Mouse (Mus musculus) hindbrain, embryonic 11.5 days (tissue): ENCODE data around the gene Gm21988. TPM values are rescaled to one million over a fixed set of nuclear protein-coding genes. Genes with fewer than 3 reads are reported as not detected.

ENCODE experiments used
- ATAC-seq: fragments of 200-750 bp; cut with Nextera tagmentation; 2 replicates; pipeline ENCODE4 v1.8.0; 2017; ENCODE audit warnings: mild to moderate bottlenecking, moderate TSS enrichment, moderate library complexity; ENCODE audit not compliant: low FRiP score
- DNase-seq: peaks from one replicate; pipeline ENCODE4 v3.0.0-alpha.2; 2015; ENCODE audit warnings: low spot score
- H3K27ac ChIP-seq: fragments of 300-500 bp; sonication (generic); 2 replicates; pipeline ENCODE4 v1.5.1; 2014; ENCODE audit warnings: mild to moderate bottlenecking, low read depth, low read length
- H3K27me3 ChIP-seq: fragments of 300-500 bp; sonication (generic); 2 replicates; pipeline ENCODE4 v1.6.1; 2014; ENCODE audit warnings: mild to moderate bottlenecking, low read length, moderate library complexity, mixed read lengths; ENCODE audit not compliant: control insufficient read depth, insufficient read depth
- H3K36me3 ChIP-seq: fragments of 300-500 bp; sonication (generic); 2 replicates; pipeline ENCODE4 v1.6.1; 2014; ENCODE audit warnings: mild to moderate bottlenecking, low read length, moderate library complexity, mixed read lengths; ENCODE audit not compliant: control insufficient read depth, insufficient read depth
- H3K4me1 ChIP-seq: fragments of 300-500 bp; sonication (generic); replicated peaks from 2 replicates; pipeline ENCODE4 v1.6.1; 2014; ENCODE audit warnings: low read length, mixed read lengths; ENCODE audit not compliant: control insufficient read depth, insufficient read depth
- H3K4me2 ChIP-seq: fragments of 300-500 bp; sonication (generic); replicated peaks from 2 replicates; pipeline ENCODE4 v1.6.1; 2014; ENCODE audit warnings: mild to moderate bottlenecking, low read depth, low read length
- H3K4me3 ChIP-seq: fragments of 300-500 bp; sonication (generic); 2 replicates; pipeline ENCODE4 v1.5.1; 2014; ENCODE audit warnings: low read depth, low read length
- H3K9ac ChIP-seq: fragments of 300-500 bp; sonication (generic); 2 replicates; pipeline ENCODE4 v1.6.1; 2014; ENCODE audit warnings: low read depth, low read length
- H3K9me3 ChIP-seq: fragments of 300-500 bp; sonication (generic); 2 replicates; pipeline ENCODE4 v1.6.1; 2016; ENCODE audit warnings: low read length; ENCODE audit not compliant: control insufficient read depth
- whole genome bisulfite sequencing: fragments of 180-500 bp; shearing (Covaris S2); extraction: QIAGEN DNeasy Blood & Tissue Kit; methylation state at CpG from one replicate; pipeline ENCODE4 v1.1.7; 2014; 5-methylcytosine and 5-hydroxymethylcytosine counted together
- polyA plus RNA-seq: library from polyadenylated mRNA; unstranded; fragments of >200 nt; fragmentation: Nextera tagmentation; extraction: Ambion mirVana; gene quantifications from 2 replicates; pipeline ENCODE4 v1.2.1, GENCODE M21; 2014

Gene Gm21988
- polyA plus RNA-seq, 1 experiment from 2014 or later, result 11.6 TPM

DNA sequence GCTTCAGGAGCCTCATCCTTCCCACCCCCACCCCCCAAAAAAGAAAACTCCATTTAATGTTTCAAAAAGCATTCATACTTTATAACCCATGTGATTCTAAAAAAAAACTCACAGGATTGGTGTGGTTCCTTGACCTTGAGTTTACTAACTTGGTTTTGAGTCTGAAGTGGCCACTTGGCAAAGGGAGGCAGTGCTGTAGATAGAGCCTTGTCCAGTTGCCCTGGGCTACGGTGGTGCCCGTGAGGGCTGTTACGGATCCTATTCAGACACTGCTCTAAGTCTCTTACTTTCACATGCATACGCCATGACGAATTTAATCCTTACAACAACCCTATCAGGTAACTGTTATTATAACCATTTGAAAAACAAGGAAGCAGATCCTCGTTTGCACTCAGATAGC is 27.7 kb downstream of the Gm21988 start:
- H3K36me3 ChIP-seq, result no peaks in the 10 kb centered on the region
- H3K9ac ChIP-seq, result no peak overlapping the region
- peaks cover 42% of the 10 kb centered on the region for H3K27me3 ChIP-seq
- ATAC-seq (no peak), DNase-seq (no peak)
- peaks cover 6% of the 10 kb centered on the region; the same call in 1 of the 2 replicates for H3K4me1 ChIP-seq
- no peak overlapping the region for H3K27ac ChIP-seq
- no peak overlapping the region for H3K4me2 ChIP-seq
- no peaks in the 10 kb centered on the region for H3K9me3 ChIP-seq
- no peak overlapping the region for H3K4me3 ChIP-seq
- WGBS, result 78% methylated on average over 6 of the region's 6 CpGs

DNA sequence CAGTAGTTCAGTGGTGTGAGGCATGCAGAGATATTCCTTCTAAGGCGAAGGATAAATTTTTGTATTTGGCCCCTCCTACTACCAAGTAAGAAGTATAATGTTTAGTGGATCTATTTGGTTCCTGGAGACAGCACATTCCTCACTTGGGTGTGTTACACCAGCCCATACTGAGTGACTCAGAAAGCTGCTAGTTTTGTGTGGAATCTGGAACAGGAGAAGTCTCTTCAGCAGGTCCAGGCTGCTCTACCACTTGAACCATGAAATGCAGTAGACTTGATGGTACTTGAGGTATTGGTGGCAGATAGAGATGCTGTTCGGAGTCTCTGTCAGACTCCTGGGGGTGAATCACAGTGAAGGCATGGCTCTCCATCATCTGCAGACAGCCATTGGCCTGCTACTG is 28.9 kb downstream of the Gm21988 start:
- no peak for DNase-seq
- no peaks in the 10 kb centered on the region for H3K9me3 ChIP-seq
- H3K4me1 ChIP-seq, result peaks cover 6% of the 10 kb centered on the region; the same call in 1 of the 2 replicates
- no peaks in the 10 kb centered on the region for H3K36me3 ChIP-seq
- H3K9ac ChIP-seq, result no peak overlapping the region
- no peak overlapping the region for H3K4me2 ChIP-seq
- no peak for ATAC-seq
- no peak overlapping the region for H3K4me3 ChIP-seq
- H3K27me3 ChIP-seq, result peaks cover 30% of the 10 kb centered on the region
- H3K27ac ChIP-seq, result no peak overlapping the region
- WGBS, result 97% methylated on average over 2 of the region's 2 CpGs

DNA sequence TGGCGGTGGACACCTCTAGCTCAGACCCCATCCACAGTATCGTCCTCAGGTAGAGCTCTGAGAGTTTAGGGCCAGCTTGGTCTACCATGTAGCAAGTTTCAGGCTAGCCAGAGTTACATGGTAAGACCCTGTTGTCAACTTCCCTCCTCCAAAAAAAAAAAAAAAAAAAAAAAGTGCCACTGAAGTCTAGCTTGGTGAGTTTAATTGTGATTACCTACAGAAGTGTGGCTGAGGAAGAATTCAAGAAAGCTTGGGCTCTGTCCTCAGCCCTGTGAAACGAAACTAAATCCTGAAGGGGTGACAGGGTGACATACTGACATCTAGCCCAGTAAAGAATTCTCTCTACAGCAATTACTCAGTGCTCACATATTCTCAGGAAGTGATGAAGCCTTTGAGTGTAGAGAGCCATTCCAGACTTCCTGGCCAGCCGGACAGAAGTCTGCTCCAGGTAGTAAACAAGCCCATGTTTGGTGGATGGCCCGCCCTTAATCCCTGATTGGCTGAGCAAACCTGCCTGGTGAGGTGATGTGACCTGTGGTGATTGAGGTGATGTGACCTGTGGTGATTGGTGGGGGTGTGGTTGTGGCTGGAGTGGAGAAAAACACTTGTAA is 30.7 kb downstream of the Gm21988 start:
- Histone ChIP-seq H3K9me3 (no peaks in the 10 kb centered on the region), H3K9ac (no peak overlapping the region), H3K27ac (no peak overlapping the region), H3K4me1 (no peaks in the 10 kb centered on the region), H3K4me2 (no peak overlapping the region), H3K4me3 (no peak overlapping the region), H3K27me3 (peaks cover 12% of the 10 kb centered on the region), H3K36me3 (no peaks in the 10 kb centered on the region)
- DNase-seq (no peak), ATAC-seq (no peak)
- WGBS, result 76% methylated on average over 5 of the region's 5 CpGs

DNA sequence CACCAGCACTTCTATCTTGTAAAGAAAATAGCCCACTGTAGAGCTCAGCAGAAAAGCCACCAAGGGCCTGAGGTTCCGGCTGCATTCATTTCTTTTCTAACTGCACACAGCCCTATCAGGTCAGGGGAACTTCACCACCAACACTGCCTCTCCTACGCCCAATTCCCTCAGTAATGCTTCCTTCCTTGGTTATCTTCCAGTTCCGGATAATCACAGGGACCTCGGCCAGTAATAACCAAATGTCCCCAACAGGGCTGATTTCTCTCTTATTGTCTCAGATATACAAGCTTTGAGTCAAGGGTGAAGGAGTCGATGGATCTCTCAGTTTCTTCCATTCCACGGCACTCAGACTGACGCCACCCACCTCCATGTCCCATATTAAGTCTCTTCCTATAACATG is 32.3 kb downstream of the Gm21988 start:
- no peak overlapping the region for H3K4me2 ChIP-seq
- no peaks in the 10 kb centered on the region for H3K36me3 ChIP-seq
- ATAC-seq, result no peak
- no peaks in the 10 kb centered on the region; the same call in 1 of the 2 replicates for H3K27me3 ChIP-seq
- H3K4me3 ChIP-seq, result no peak overlapping the region
- H3K27ac ChIP-seq, result no peak overlapping the region
- 85% methylated on average over 7 of the region's 7 CpGs for WGBS
- no peak overlapping the region for H3K9ac ChIP-seq
- no peaks in the 10 kb centered on the region for H3K4me1 ChIP-seq
- H3K9me3 ChIP-seq, result no peaks in the 10 kb centered on the region
- DNase-seq, result no peak

DNA sequence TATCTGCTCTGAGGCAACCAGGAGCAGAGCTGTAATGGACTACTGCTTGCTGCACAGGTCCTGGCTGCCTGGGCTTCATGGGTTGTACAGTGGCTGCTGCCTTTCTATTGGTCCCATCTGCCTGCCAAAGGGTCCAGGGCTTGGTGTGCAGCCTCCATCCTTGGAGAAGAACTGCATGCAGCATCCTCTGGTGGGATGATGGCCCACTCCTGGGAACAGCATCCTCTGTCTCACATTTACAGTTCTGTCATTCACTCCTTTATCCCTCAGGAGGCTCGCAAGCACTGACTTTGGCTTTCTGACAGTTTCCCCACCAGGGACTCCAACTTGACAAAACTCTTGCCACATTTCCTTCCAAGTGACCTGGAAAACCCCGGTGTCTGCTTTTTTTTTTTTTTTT is 32.8 kb downstream of the Gm21988 start:
- no peak overlapping the region for H3K27ac ChIP-seq
- no peaks in the 10 kb centered on the region for H3K27me3 ChIP-seq
- H3K9me3 ChIP-seq, result no peaks in the 10 kb centered on the region
- no peak for DNase-seq
- H3K36me3 ChIP-seq, result no peaks in the 10 kb centered on the region
- ATAC-seq, result no peak
- H3K4me2 ChIP-seq, result no peak overlapping the region
- H3K9ac ChIP-seq, result no peak overlapping the region
- WGBS, result 87% methylated on average over 2 of the region's 2 CpGs
- H3K4me3 ChIP-seq, result no peak overlapping the region
- H3K4me1 ChIP-seq, result no peaks in the 10 kb centered on the region

DNA sequence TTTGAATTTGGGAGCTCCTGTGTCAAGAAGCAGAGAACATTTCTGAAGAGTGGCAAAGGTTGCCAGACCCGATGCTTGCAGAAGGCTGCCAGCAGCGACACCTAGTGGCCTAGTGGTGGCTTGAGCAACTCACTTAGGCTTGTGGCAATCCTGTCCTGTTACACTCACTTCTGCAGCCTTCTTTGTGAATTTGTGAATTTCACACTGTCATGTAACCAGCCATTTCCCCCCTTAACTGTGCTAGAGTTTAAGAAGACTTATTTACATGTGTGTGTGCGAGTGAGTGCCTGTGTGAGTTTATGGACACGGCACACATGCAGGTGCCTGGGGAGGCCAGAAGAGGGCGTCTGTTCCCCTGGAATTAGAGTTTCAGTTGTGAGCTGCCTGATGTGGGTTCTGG is 37.9 kb downstream of the Gm21988 start:
- H3K36me3 ChIP-seq, result no peaks in the 10 kb centered on the region
- ATAC-seq (no peak), DNase-seq (peak; percentile 88)
- H3K4me1 ChIP-seq, result no peaks in the 10 kb centered on the region
- no peak overlapping the region for H3K27ac ChIP-seq
- no peaks in the 10 kb centered on the region for H3K27me3 ChIP-seq
- H3K9me3 ChIP-seq, result no peaks in the 10 kb centered on the region
- 35% methylated on average over 5 of the region's 5 CpGs for WGBS
- no peak overlapping the region for H3K4me3 ChIP-seq
- H3K4me2 ChIP-seq, result no peak overlapping the region
- no peak overlapping the region for H3K9ac ChIP-seq

DNA sequence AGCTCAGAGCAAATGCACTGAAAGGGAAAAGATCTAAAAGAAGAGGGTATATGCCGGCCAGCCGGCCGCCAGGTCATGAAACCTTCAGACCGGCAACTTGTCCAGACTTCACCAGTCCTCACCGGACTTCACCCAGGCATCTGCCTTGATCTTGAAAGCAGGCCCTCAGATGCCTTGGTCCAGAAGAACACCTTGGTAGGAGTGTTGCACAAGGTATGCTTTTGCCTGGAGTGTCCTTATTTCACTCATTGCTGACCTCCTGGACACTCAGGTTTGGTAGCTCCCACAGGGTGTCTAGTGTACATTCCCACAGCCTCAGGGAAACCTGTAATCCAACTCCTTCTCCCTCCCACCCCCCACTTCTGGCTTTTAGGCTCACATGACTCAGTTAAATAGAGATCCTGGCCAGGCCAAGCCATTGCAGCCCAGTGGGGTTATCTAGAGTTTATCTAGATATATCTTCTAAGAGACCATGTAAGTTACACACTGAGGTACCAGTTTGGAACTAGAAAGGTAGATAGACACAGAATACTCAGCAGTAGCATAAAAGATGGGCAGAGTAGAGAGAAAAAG is 39.5 kb downstream of the Gm21988 start:
- Histone ChIP-seq H3K4me2 (no peak overlapping the region), H3K27ac (no peak overlapping the region), H3K9ac (no peak overlapping the region), H3K27me3 (no peaks in the 10 kb centered on the region), H3K4me3 (no peak overlapping the region), H3K9me3 (no peaks in the 10 kb centered on the region), H3K4me1 (no peaks in the 10 kb centered on the region), H3K36me3 (no peaks in the 10 kb centered on the region)
- ATAC-seq (no peak), DNase-seq (no peak)
- 92% methylated on average over 5 of the region's 5 CpGs for WGBS

DNA sequence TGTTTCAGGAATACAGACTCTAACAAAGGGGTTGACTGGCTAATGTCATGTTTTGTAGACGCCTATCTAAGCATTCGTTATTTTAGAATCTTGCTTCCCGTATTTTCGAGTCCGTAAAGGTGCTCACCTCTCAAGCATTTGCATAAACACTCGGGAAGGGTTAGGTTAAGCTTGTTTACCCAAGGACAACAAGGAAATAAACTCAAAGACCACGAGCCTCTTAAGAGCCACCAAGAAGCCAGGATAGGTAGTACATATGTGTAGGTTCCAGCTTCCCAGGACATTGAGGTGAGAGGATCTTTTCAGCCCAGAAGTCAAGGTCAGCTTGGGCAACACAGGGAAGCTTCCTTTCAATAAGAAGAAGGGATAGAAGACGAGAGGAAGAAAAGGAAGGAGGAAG is 40.5 kb downstream of the Gm21988 start:
- WGBS, result 86% methylated on average over 8 of the region's 8 CpGs
- H3K4me1 ChIP-seq, result no peaks in the 10 kb centered on the region
- ATAC-seq (no peak), DNase-seq (no peak)
- H3K9ac ChIP-seq, result no peak overlapping the region
- no peak overlapping the region for H3K4me3 ChIP-seq
- no peaks in the 10 kb centered on the region for H3K36me3 ChIP-seq
- H3K9me3 ChIP-seq, result no peaks in the 10 kb centered on the region
- H3K27ac ChIP-seq, result no peak overlapping the region
- no peak overlapping the region for H3K4me2 ChIP-seq
- no peaks in the 10 kb centered on the region for H3K27me3 ChIP-seq

DNA sequence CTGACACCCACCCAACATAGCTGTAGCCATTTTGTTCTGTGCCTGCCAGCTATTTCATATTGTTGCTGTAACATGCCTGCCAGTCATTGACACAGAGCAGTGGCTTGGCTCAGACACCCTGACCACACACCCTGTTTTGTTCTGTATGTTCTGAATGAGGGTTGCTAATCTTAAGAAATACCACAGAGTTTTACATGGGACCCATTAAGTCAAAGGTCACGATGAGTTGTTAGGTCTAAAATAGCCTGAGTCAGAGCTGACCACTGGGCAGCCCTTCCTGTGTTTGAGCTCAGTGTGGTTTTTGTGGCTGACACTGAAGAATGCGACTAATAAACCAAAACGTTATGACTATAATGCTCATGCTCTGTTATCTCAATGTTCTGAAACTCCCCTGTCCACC is 41.3 kb downstream of the Gm21988 start:
- H3K4me1 ChIP-seq, result no peaks in the 10 kb centered on the region
- no peak overlapping the region for H3K4me3 ChIP-seq
- DNase-seq (no peak), ATAC-seq (no peak)
- H3K27ac ChIP-seq, result no peak overlapping the region
- H3K36me3 ChIP-seq, result no peaks in the 10 kb centered on the region
- no peaks in the 10 kb centered on the region for H3K27me3 ChIP-seq
- WGBS, result 89% methylated on average over 3 of the region's 3 CpGs
- H3K4me2 ChIP-seq, result no peak overlapping the region
- no peak overlapping the region for H3K9ac ChIP-seq
- no peaks in the 10 kb centered on the region for H3K9me3 ChIP-seq
